Mouse (Mus musculus): ENCODE data around the gene Ldoc1. TPM values are rescaled to one million over a fixed set of nuclear protein-coding genes. Genes with fewer than 3 reads are reported as not detected.
A peak's percentile ranks its signal among the peaks of the same experiment; 100 is the strongest.

Ldoc1 gene
- 1.8 and 2.5 TPM in 2 replicates for polyA plus RNA-seq (2015; fragmentation: Nextera tagmentation; extraction: Ambion mirVana)

- H3K36me3 ChIP-seq: no peaks in the 10 kb centered on the region
- H3K4me1 ChIP-seq (replicated peaks): no peaks in the 10 kb centered on the region
- 0 out of 2 replicates have a peak within 1 kb of the TSS, but pooled peaks have one; percentile 6 for H3K9ac ChIP-seq (replicated peaks)
- peak within 1 kb of the TSS; percentile 58 for H3K4me2 ChIP-seq (replicated peaks)
- no peak within 1 kb of the TSS for H3K27ac ChIP-seq
- no peaks in the 10 kb centered on the region for H3K27me3 ChIP-seq
- 37% methylated on average over 34 of the region's 34 CpGs for WGBS
- peak; percentile 55 for ATAC-seq
- no peaks in the 10 kb centered on the region for H3K9me3 ChIP-seq
- peak within 1 kb of the TSS; percentile 39 for H3K4me3 ChIP-seq (replicated peaks)
Measured at GRCm38 (mm10) chrX:61709302-61710033, at the start of gene Ldoc1. Gene Ldoc1, plus strand, starts transcription at chrX:61709497.

- WGBS: 92% methylated on average over 6 of the region's 7 CpGs
- H3K27me3 ChIP-seq: no peaks in the 10 kb centered on the region
- no peak overlapping the region for H3K27ac ChIP-seq
- ATAC-seq: no peak
- H3K9ac ChIP-seq (replicated peaks): no peak overlapping the region
- H3K9me3 ChIP-seq: no peaks in the 10 kb centered on the region
- H3K4me3 ChIP-seq (replicated peaks): no peak overlapping the region
- no peaks in the 10 kb centered on the region for H3K36me3 ChIP-seq
- no peak overlapping the region for H3K4me2 ChIP-seq (replicated peaks)
- no peaks in the 10 kb centered on the region for H3K4me1 ChIP-seq (replicated peaks)
Measured at GRCm38 (mm10) chrX:61710131-61710530, 834 bp downstream of the Ldoc1 start.

GRCm38 (mm10) chrX:61722281-61723028 is 13.2 kb downstream of the Ldoc1 start:
- no peak overlapping the region for H3K27ac ChIP-seq
- no peaks in the 10 kb centered on the region for H3K4me1 ChIP-seq (replicated peaks)
- H3K9ac ChIP-seq (replicated peaks): no peak overlapping the region
- H3K36me3 ChIP-seq: no peaks in the 10 kb centered on the region
- 0 out of 2 replicates have a peak overlapping the region, but pooled peaks have one; percentile 8 for H3K4me3 ChIP-seq (replicated peaks)
- peak; percentile 83 for ATAC-seq
- WGBS: 37% methylated on average over 12 of the region's 12 CpGs
- no peaks in the 10 kb centered on the region for H3K9me3 ChIP-seq
- H3K27me3 ChIP-seq: no peaks in the 10 kb centered on the region
- peak overlapping the region; percentile 27 for H3K4me2 ChIP-seq (replicated peaks)

- no peaks in the 10 kb centered on the region for H3K36me3 ChIP-seq
- H3K9me3 ChIP-seq: no peaks in the 10 kb centered on the region
- peak overlapping the region; percentile 27 for H3K4me2 ChIP-seq (replicated peaks)
- H3K4me1 ChIP-seq (replicated peaks): no peaks in the 10 kb centered on the region
- H3K27ac ChIP-seq: no peak overlapping the region
- H3K9ac ChIP-seq (replicated peaks): no peak overlapping the region
- no peaks in the 10 kb centered on the region for H3K27me3 ChIP-seq
- whole genome bisulfite sequencing: 52% methylated on average over 9 of the region's 9 CpGs
- 0 out of 2 replicates have a peak overlapping the region, but pooled peaks have one; percentile 8 for H3K4me3 ChIP-seq (replicated peaks)
- peak; percentile 55; the same call in 1 of the 2 replicates for ATAC-seq
Measured at GRCm38 (mm10) chrX:61723029-61723980, 14.0 kb downstream of the Ldoc1 start.

GRCm38 (mm10) chrX:61727516-61728310 is 18.4 kb downstream of the Ldoc1 start:
- Histone ChIP-seq H3K36me3 (no peaks in the 10 kb centered on the region), H3K27ac (no peak overlapping the region), H3K4me1 (replicated peaks) (no peaks in the 10 kb centered on the region), H3K9me3 (no peaks in the 10 kb centered on the region), H3K9ac (replicated peaks) (no peak overlapping the region), H3K4me3 (replicated peaks) (no peak overlapping the region), H3K27me3 (no peaks in the 10 kb centered on the region), H3K4me2 (replicated peaks) (no peak overlapping the region)
- no peak for ATAC-seq
- WGBS: 38% methylated on average over 2 of the region's 2 CpGs

Measured in midbrain, embryonic 13.5 days (tissue).